Mouse (Mus musculus) G1E (cell line): Measurements from ENCODE around the gene Csnk2b.

Experiments
- CTCF ChIP-seq: IDR thresholded peaks from 2 replicates; pipeline ENCODE4 v1.5.1; 2012; ENCODE audit warnings: low read depth, low read length, inconsistent platforms, mixed read lengths
- TAL1 ChIP-seq: conservative IDR thresholded peaks from 2 replicates; pipeline ENCODE4 v1.6.1; 2012; ENCODE audit warnings: low read depth, low read length, inconsistent platforms, mixed read lengths

- no peak for TF ChIP-seq CTCF
- no peak for TF ChIP-seq TAL1
Observed at GRCm38 (mm10) chr17:35164568-35165450, 43.0 kb upstream of the Csnk2b start, which contains the start of gene Prrc2a.
